Mouse (Mus musculus): ENCODE results near the gene Elmsan1. TPM values are rescaled to one million over a fixed set of nuclear protein-coding genes. Genes with fewer than 3 reads are reported as not detected.

Gene Elmsan1
- total RNA-seq, 2 experiments from 2014 or later: 10.8 to 11.2 TPM

DNA sequence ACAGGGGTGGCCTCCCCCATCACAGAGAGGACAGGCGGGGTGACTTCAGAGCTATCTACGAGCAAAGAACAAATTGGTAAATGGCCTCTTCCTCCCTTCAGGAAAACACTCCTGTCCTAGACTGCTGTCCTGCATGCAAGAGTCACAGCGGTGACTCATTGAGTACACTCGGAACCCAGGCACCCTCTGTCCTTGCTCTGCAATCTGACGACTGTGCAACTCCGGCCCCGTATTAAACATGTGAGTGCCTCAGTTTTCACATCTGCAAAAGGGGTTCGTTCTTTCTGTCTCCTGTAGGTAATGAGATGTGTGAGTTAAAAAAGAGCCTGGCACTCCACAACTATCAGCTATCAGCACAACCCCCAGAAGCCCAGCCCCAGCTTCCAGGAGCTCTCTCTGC, 58.2 kb downstream of the Elmsan1 start:
- no peak for DNase-seq
- intact Hi-C loops (cut with DNase I; ENCODE audit: low total_unique reads): loop anchor here (2.0 to 5.0 kb wide), 2 partner anchors 57 to 88 kb away; partner anchors contain the start of gene Elmsan1

DNA sequence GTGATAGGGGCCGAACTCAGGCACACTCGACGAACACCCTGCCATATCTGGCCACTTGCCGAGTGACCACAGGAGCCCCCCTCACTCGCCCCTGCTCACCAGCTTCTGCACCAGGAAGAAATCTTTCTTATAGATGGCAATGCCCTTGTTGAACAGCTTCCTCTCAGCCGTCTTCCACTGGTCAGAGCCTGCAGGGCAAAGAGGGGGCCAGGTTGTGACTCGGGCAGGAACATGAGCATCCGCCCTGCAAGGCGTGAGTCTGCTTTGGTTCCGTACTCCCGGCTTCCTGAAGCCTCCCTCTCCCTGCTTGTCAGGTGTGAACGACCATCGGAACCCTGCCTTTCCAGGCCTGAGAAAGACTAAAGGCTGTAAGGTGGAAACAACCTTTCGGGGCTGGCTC, 60.5 kb downstream of the Elmsan1 start:
- no peak for DNase-seq

DNA sequence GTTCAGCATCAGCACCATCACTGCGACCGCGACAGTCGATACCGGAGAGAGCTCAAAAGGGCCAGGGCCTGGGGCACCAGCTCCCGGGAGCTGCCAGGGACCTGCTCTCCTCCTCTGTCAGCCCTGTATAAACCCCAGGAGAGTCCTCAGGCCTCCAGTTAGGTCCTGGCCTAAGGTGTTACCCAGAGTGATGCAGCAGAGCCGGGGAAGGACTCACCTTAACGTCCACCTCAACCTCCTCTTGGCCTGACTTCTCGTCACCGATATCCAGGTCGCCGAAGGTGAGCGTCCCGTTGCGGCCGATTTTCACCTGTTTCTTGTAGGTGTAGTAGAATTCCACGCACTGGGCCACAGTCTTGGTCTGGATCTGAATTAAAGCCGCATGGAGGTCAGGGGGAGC, 62.5 kb downstream of the Elmsan1 start:
- intact Hi-C loops (cut with DNase I; ENCODE audit: low total_unique reads): no loop called here
- no peak for DNase-seq

More for the DNA sequence above, 60.5 kb downstream of the Elmsan1 start:
- intact Hi-C loops (cut with DNase I; ENCODE audit: low total_unique reads): no loop called here

DNA sequence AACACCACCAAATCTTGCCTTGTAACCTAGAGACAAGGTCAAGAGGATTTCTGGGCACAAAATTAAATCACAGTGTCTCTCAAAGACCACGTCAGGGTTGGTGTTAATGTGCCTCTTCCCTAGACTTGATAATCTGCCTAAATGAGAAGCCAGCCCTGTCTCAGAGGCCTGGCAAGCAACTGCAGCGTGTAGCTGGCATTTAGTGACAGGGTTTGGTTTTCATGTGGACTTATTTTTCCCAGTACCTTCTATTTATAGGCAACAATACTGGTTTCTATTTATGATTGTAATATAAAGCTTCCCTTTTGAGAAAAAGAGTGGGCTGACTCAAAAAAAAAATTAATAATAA, 63.2 kb downstream of the Elmsan1 start:
- no peak for DNase-seq
- intact Hi-C loops (cut with DNase I; ENCODE audit: low total_unique reads): no loop called here

DNA sequence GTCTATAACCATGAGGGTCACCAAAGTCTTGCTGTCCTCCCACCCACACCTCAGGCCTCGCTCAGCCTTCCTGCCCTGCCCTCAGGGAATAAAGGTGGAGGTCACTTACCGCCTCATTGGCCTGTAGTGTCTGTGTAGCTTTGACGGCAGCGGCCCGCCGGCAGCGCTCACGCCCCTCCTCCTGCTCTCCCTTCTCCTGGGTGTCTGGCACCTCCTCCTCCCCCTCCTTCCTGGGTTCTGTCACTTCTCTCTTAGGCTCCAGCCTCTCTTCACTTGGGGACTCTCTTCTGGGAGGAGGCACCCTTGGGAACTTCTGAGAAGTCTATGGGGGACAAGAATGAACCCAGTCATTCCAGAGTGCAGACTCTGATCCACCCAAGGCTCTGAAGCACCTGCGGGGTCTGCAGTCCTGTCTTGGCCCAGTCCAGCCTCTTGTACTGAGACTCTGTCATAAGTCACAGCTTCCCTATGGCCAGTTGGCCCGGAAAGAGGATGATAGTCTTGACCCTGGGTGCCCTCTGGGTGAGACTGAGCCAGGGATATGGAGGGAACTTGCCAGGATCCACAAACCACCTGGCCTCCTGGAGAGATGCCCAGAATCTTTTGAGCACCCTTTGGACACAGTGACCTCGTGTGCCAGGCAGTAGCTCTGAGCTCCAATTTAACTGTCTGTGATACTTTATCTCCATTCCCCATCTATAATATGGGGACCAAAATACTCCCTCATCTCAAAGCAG, 63.7 kb downstream of the Elmsan1 start:
- intact Hi-C loops (cut with DNase I; ENCODE audit: low total_unique reads): no loop called here
- DNase-seq: peak; percentile 79

DNA sequence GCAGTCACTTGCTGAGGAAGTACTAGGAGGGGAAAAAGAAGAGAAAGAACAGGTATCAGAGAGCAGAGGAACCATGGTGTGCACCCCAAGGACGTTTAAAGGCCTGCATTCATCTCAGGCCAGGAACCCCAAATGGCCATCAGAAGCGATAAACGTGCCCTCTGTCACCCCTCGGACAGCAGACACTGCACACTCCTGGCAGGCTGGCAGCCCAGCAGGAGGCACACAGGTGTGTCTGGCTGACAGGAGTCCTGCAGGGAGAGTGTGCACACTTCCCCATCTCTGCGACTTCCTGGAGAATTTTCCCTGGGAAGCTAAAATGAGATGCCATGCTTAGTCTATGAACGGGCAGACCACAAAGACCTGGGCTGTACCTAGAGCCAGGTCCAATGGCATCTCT, 65.3 kb downstream of the Elmsan1 start:
- intact Hi-C loops (cut with DNase I; ENCODE audit: low total_unique reads): no loop called here
- DNase-seq: no peak

DNA sequence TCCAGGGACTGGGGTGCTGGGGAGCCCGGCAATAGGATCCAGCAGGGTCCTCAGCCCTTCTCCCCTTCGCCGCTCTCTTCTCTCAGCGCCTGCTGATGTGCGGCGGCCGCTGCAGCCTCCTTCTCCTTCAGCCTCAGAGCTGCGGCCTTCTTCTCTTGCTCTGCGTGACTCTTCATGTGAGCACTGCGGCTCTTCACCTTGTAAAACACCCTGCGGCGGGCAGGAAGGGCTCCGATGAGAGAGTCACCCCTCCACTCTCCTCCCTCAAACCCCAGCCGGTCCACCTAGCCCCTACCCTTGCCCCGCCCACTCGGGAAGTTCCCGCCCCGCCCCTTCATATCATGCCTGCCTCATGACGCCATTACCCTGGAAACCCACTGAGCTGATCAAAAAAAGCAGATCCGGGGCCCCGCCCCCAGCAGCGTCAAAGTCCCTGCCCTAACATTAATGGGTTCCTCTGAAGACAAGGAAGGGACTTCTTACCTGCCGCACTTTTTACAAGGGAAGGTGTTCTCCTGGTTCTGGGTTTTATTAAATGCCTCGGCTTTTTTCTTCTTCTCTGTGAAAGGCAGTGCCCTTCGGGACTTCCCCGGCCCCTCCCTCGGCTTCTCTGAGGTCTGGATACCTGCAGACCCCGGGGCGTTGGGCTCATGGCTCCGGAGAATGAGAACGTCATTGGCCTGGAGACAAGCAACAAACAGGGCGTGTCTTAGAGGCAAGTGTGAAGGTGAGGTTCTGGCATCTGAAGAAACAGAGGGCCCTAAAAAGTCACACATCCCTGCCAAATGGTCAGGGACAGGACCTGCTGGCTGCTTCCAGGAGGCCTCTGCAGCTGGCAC, 66.1 kb downstream of the Elmsan1 start:
- no peak for DNase-seq
- intact Hi-C loops (cut with DNase I; ENCODE audit: low total_unique reads): no loop called here

DNA sequence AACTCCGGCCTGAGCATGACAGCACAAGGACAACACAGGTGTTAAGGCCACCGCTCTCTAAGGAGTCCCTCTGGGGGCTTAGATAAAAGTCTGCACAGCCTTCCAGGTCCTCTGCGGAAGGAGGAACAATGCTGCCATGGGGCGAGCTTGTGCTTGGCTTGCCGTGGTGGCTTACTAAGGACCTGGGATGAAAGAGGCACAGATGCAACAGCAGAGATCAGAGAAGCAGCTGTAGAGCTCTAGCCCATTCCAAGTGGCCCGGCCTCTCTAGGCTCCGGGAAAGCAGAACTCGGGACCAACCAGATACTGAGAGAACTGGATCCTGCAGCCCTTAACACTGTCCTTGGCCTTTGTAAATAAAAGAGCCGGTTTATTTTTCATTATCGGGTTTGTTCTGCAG, 66.8 kb downstream of the Elmsan1 start:
- DNase-seq: no peak
- intact Hi-C loops (cut with DNase I; ENCODE audit: low total_unique reads): no loop called here

DNA sequence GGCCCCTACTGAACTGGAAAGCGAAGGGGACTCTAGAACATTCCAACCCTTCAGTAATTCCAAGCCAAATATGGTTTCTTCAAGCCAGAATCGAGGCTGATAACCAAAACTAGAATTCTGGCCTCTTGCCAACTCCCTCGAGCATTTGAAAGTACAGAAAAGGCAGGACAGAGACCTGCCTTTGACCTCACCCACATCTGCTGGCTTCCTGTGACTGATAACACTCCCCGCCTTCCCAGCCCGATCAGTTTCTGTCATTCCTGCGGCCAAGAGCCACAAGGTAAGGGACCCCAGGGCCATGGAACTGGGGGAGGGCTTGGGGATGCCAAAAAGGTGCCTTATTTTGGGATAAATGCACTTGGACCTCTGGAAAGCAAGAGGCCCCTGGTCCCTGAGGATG, 67.7 kb downstream of the Elmsan1 start:
- no peak for DNase-seq
- intact Hi-C loops (cut with DNase I; ENCODE audit: low total_unique reads): no loop called here

DNA sequence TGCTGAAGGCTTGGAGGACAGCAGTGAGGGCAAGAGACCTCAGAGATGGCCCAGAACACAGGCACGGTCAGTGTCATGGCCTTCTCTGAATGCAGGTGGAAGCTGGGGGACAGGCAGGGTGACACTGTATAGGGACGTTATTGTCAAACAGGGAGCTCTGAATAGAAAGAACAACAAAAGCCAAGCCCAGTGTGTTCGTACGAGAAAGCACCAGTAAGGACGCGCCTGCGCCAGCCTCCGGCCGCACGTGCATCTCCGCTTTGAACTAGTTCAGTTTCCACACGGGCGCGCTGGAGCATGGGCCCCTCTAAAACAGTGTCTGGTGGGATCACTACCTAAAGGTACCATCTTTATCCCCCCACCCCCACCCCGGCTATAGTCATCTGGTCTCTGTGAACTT, 68.7 kb downstream of the Elmsan1 start:
- intact Hi-C loops (cut with DNase I; ENCODE audit: low total_unique reads): no loop called here
- no peak for DNase-seq

DNA sequence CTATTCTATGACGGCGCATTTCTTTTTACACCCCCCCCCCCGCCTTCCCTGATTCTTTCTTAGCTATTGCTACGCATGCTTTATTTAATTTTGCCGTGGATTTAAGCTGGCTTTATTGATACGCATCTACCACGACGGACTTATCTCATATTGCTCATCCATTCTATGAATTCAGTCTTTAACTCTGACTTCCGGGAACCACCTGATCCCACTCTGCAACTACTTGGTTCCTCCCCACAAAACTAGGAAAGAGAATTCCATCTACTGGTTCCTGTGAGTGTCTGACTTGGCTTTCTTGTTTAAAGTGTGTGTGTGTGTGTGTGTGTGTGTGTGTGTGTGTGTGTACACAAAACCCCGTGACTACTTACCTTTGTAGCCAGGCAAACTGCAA, 70.1 kb downstream of the Elmsan1 start:
- intact Hi-C loops (cut with DNase I; ENCODE audit: low total_unique reads): no loop called here
- DNase-seq: no peak

DNA sequence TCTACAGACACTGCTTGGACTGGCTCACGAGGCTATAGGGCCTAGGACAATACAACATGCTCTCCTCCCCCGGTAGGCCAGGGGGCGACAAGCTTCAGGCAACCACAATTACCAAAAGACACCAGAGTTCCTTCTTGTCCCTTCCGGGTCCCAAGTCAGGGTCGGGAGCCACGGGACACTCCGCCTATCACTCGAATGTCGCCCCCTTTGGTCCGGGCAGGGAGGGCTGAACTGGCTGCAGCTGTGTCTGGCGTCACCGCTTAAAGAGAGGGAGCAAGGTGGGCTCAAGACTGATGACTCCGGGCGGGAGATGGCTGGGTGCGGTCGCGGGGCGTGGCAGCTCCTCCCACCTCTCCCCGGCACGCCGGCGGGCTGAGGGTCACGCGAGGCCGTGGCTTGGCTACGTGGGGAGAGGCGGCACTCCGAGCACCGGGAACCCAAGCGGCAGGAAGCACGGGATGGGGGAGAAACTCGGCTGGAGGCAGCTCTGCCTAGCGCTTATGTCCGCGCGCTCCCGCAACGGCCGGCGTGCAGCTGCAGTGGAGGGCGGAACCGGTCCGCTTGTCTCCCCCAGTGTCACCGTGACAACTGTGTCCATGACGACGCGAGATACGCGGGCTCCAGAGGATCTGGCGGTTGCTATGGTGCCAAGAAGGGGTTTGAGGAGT, 70.6 kb downstream of the Elmsan1 start, which contains the start of gene Pnma1:
TSS of gene Pnma1 (minus strand) at position 536 of the 668 bp plus-strand sequence.
- intact Hi-C loops (cut with DNase I; ENCODE audit: low total_unique reads): no loop called here
- peak; percentile 71 for DNase-seq

DNA sequence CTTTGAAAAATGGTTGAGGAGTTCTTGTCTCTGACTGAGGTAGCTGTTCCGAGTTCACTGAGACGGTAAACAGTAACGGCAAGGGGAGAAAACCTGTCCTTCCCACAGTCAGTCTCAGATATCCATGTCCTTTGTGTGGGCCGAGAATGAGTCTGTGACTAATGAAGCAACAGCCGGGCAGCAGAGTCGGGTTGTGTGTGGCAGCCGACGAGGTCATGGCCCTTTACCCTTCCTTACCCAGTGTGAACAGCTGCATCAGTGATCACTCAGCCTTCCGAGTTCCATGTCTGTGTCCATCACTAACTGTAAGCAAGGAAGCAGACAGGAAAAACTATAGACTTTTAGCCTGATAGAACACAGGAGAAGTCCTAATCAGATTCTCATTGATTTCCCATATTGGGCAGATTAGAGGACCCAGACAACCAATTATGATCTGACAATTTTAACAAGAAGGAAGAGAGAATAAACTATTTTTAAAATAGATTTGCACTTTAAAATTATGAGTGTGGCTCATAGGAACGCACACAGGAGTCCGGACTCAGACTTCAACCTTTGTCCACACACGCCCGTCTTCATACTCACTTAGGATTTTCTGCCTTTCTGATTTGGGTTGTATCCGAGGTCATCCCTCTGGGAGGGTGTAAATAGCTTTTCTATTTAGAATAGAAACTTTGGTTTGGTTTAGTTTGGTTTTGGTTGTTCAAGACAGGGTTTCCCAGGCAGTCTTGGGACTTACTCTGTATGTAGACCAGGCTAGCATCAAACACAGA, 76.2 kb downstream of the Elmsan1 start:
- no peak for DNase-seq

DNA sequence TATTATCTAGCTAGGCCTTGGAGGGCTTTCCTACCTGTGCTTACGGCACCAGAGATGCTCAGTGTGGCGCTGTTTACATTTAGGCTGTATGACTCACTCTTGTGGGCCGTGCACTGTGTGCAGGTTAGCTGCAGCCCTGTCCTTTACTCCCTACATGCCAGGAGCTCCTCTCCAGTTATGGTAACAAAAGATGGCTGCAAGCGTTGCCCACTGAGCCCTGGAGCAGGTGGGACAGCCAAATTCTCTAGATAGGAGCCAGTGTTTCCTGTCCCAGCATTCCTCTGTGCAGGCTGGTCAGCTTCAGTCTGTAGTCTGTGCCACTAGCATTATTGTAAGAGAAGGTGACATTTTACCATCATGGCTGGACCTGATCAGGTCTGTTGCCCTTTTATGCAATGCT, 77.4 kb downstream of the Elmsan1 start:
- DNase-seq: no peak

More for the DNA sequence above, 76.2 kb downstream of the Elmsan1 start:
- intact Hi-C loops (cut with DNase I; ENCODE audit: low total_unique reads): no loop called here

DNA sequence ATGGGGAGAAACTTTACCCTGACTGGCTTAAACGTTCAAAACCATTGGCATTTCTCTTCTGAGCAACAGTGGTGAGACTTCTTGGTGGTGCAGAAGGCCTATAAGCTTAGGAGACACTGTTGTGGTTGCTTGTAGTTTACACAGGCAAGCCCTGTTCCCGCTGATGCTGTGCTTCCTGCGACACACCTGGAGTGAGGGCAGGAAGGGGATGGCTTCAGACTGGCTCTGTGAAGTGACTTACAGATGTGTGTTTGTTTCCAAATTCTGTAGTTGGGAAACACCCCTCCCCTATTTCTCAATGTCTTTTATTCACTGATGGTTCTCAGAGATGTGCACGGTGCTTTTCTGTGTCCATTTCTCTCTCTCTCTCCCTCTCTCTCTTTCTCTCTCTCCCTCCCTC, 78.5 kb downstream of the Elmsan1 start:
- no peak for DNase-seq
- intact Hi-C loops (cut with DNase I; ENCODE audit: low total_unique reads): no loop called here

More for the DNA sequence above, 77.4 kb downstream of the Elmsan1 start:
- intact Hi-C loops (cut with DNase I; ENCODE audit: low total_unique reads): no loop called here

DNA sequence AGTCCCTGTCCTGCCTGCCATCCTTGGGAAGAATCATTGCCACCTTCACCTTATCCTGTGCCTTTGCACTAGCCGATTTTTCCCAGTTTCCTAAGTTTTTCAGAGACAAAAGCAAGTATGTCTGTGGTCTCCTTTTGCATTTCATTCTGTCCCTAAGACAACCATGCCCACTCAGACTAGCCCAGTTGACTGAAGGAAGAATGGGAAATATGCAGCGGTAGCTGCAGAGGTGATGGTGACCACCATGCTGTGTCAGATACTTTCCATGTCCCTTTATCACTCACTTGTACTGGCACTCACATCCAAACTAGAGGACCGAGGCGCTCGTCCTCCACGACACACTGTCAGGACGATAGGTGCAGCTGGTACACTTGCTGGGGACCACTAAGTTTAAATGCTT, 81.5 kb downstream of the Elmsan1 start:
- DNase-seq: no peak
- intact Hi-C loops (cut with DNase I; ENCODE audit: low total_unique reads): no loop called here

DNA sequence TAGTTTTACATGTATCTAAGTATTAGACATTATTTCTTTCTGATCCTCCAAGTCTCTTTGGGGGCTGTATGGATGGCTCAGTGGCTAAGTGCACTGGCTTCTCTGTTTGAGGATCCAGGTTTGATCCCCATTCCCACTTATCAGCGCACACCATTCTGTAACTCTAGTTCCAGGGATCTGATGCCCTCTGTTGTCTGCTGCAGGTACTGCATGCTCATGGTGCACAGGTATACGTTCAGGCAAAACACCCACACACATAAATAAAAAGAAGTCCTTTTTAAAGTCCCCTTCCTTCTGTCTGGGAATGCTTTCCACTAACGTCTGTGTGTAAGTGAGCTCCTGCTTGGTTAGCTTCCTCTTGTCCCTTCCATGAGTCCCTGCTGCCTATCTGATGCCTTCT, 86.4 kb downstream of the Elmsan1 start:
- DNase-seq: no peak
- intact Hi-C loops (cut with DNase I; ENCODE audit: low total_unique reads): no loop called here

DNA sequence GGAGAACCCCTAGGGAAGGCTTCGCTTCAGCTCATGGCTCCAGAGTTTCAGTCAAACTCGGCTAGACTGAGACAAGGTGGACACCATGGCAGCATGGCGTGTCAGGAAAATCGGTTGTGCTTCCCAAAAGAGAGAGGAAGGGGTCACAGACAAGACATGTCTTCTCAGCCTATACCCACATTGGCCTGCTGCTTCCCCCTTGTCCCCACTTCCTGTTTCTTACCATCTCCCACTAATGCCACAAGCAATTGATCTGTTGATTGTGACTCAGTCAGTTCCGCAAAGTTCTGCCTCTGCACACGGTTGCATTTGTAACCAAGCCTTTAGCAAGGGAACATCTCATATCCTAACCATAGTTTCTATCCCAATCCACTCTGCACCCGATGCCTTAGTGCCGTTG, 88.8 kb downstream of the Elmsan1 start:
- intact Hi-C loops (cut with DNase I; ENCODE audit: low total_unique reads): no loop called here
- no peak for DNase-seq

DNA sequence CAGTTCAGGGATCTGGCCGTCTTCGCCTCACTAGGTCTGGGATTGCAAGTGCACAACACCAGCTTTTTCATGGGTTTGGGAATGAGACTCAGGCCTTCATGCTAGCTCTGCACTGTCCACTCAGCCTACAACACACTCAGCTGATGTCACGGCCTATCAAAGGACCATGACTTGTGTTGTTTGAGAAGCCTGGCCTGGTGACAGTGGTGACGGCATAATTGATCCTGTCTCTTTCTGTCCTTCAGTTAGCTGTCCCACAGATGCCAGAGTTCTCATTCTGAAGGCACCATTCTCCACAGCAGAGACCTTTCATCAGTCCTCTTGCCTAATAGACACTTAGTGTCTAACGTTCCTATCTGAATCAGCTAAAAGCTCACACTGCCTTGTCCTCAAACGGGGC, 90.1 kb downstream of the Elmsan1 start:
- intact Hi-C loops (cut with DNase I; ENCODE audit: low total_unique reads): no loop called here
- DNase-seq: no peak

DNA sequence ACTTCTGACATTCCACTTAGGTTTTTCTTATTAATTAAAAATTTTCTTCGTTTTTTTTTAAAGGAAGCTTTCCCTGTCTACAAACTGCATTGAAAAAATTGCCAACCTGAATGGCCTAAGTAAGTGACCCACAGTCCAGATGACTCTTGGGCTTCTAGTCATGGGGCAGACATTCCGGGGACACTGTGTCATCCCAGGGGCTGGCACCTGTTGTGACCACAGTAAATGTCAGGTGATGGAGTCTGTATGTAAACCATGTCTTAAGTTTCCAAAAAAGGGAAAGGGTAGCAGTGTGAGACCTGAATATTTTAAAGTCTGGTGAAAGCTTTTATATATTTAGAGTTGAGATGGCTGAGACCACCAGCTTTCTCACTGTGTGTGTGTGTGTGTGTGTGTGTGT, 91.8 kb downstream of the Elmsan1 start:
- no peak for DNase-seq
- intact Hi-C loops (cut with DNase I; ENCODE audit: low total_unique reads): no loop called here

All from gastrocnemius, postnatal 14 days (tissue).